Mouse (Mus musculus) heart, embryonic 16.5 days (tissue): ENCODE data around the gene Bend4. TPM values are rescaled to one million over a fixed set of nuclear protein-coding genes. Genes with fewer than 3 reads are reported as not detected.

Experiments used
- ATAC-seq: fragments of 200-750 bp; cut with Nextera tagmentation; replicated peaks from 2 replicates; pipeline ENCODE4 v1.8.0; 2017; ENCODE audit warnings: moderate number of reproducible peaks; ENCODE audit not compliant: insufficient read depth, low FRiP score; ENCODE audit errors: extremely low read depth
- H3K27ac ChIP-seq: fragments of 300-500 bp; sonication (generic); 2 replicates; pipeline ENCODE4 v1.5.1; 2014; ENCODE audit warnings: mild to moderate bottlenecking, low read length, control low read depth, moderate library complexity
- H3K27me3 ChIP-seq: fragments of 300-500 bp; sonication (generic); 2 replicates; pipeline ENCODE4 v1.6.1; 2014; ENCODE audit warnings: low read length, mixed read lengths; ENCODE audit not compliant: control insufficient read depth, insufficient read depth
- H3K36me3 ChIP-seq: fragments of 300-500 bp; sonication (generic); 2 replicates; pipeline ENCODE4 v1.6.1; 2014; ENCODE audit not compliant: control insufficient read depth, insufficient read depth
- H3K4me1 ChIP-seq: fragments of 300-500 bp; sonication (generic); 2 replicates; pipeline ENCODE4 v1.6.1; 2014; ENCODE audit warnings: low read length, mixed read lengths; ENCODE audit not compliant: control insufficient read depth, insufficient read depth
- H3K4me2 ChIP-seq: fragments of 300-500 bp; sonication (generic); 2 replicates; pipeline ENCODE4 v1.6.1; 2014; ENCODE audit warnings: low read depth, mild to moderate bottlenecking, control low read depth, low read length
- H3K4me3 ChIP-seq: fragments of 300-500 bp; sonication (generic); 2 replicates; pipeline ENCODE4 v1.5.1; 2014; ENCODE audit warnings: mild to moderate bottlenecking, control low read depth, low read length
- H3K9ac ChIP-seq: fragments of 300-500 bp; sonication (generic); 2 replicates; pipeline ENCODE4 v1.6.1; 2014; ENCODE audit warnings: low read length, control low read depth
- H3K9me3 ChIP-seq: fragments of 300-500 bp; sonication (generic); replicated peaks from 2 replicates; pipeline ENCODE4 v1.6.1; 2016; ENCODE audit warnings: low read length; ENCODE audit not compliant: control insufficient read depth
- WGBS: fragments of 180-500 bp; shearing (Covaris S2); extraction: QIAGEN DNeasy Blood & Tissue Kit; methylation state at CpG from one replicate; pipeline ENCODE4 v1.1.7; 2014; 5-methylcytosine and 5-hydroxymethylcytosine counted together
- polyA plus RNA-seq: library from polyadenylated mRNA; unstranded; fragments of >200 nt; fragmentation: Nextera tagmentation; extraction: Ambion mirVana; gene quantifications from 2 replicates; pipeline ENCODE4 v1.2.1, GENCODE M21; 2015

Gene Bend4
- polyA plus RNA-seq, result 12.3 and 12.7 TPM in 2 replicates

DNA sequence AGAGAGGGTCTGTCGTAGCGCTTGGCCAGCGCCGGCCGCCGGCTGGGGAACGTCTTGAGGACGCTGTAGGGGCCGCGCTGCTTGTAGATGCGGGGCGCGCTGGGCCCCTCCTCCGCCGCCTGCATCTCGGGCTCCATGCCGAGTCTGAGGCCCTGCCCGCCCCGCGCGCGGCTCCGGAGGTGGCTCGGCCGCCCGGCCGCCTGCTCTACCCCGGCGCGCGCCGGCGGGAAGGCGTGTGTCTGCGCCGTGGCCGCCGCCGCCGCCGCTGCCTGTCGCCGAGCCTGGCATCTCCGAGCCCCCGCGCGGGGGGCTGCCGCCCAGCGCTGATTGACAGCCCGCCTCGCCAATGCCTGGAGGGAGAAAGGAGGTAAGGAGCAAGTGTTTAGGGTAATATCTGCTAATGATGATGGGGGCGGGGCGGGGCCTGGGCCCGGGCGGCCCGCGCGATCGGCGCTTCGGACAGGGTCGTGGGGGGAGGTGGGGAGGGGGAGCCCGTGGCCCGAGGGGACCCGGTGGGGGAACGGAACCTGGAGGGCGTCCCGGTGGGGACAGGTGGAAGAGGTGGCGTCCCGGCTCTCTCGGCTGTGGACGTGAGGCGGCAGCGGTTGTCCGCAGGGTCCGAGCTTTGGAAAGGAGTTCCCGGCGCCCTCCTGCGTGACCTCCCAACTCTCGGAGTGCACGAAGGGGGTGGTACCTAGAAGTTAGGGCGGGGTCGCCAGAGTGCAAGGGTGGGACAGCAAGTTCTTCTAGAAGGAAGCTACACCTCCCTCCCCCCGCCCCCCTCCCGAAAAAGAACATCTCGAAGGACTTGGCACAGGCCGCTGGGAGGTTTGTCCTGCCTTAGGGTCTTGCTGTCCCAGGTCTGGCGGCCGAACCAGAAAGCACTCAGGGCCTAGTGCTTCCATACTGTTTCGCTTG lies at the start of gene Bend4:
Bend4 (minus strand) TSS at position 868 of the 918 bp plus-strand sequence.
- Histone ChIP-seq H3K4me2 (peak within 1 kb of the TSS; percentile 80), H3K9me3 (no peaks in the 10 kb centered on the region), H3K27ac (peak within 1 kb of the TSS; percentile 84), H3K27me3 (peaks cover 2% of the 10 kb centered on the region; the same call in 1 of the 2 replicates), H3K4me3 (peak within 1 kb of the TSS; percentile 79), H3K36me3 (no peaks in the 10 kb centered on the region), H3K9ac (peak within 1 kb of the TSS; percentile 86), H3K4me1 (peaks cover 15% of the 10 kb centered on the region)
- peak; percentile 83 for ATAC-seq
- 2% methylated on average over 81 of the region's 90 CpGs for WGBS

DNA sequence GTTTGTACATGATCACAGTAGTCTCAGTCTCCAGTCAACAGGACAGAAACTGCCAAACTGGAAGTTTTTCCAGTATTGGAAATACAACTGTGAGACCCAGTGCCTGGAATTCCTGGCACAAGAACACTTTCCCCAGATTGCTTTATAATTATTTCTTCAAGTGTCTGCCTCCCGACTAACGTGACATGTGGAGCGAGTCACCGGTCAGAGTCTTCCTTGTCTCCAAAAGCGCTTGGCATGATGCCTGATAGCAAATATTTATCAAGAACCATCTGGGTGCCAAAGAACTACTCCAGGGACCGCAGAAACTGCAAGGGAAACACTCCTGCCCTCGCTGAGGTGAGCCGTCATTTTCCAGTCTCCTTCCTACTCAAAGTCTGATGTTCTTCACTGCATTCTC lies 45.6 kb upstream of the Bend4 start:
- Histone ChIP-seq H3K9ac (no peak overlapping the region), H3K36me3 (no peaks in the 10 kb centered on the region), H3K27me3 (no peaks in the 10 kb centered on the region), H3K4me3 (no peak overlapping the region), H3K4me2 (no peak overlapping the region), H3K27ac (no peak overlapping the region), H3K4me1 (0 out of 2 replicates have a peak, but pooled peaks cover 2% of the 10 kb centered on the region), H3K9me3 (no peaks in the 10 kb centered on the region)
- 42% methylated on average over 8 of the region's 8 CpGs for WGBS
- no peak for ATAC-seq

DNA sequence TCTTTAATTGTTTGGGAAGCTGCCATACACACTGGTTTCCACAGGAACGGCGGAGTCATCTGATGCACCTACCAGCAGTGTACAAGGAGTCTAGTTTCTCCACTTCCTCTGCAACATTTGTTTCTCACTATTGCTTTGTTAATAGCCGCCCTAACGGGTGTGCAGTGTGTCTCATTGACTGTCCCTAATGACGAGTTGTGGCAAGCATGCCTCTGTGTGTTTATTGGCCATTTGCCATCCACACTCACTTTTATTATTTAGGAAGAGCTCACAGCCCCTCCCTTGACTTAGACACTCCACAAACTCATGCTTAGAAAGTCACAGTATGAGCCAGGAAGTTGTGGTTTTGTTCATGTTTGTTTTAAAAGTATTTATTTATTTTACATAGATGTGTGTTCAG lies 45.0 kb upstream of the Bend4 start:
- Histone ChIP-seq H3K4me1 (0 out of 2 replicates have a peak, but pooled peaks cover 2% of the 10 kb centered on the region), H3K9ac (no peak overlapping the region), H3K36me3 (no peaks in the 10 kb centered on the region), H3K27me3 (no peaks in the 10 kb centered on the region), H3K9me3 (no peaks in the 10 kb centered on the region), H3K27ac (no peak overlapping the region), H3K4me3 (no peak overlapping the region), H3K4me2 (no peak overlapping the region)
- no peak for ATAC-seq
- 51% methylated on average over 5 of the region's 5 CpGs for WGBS

- H3K27me3 ChIP-seq, result no peaks in the 10 kb centered on the region
- H3K9ac ChIP-seq, result no peak overlapping the region
- H3K4me1 ChIP-seq, result no peaks in the 10 kb centered on the region
- WGBS, result 77% methylated on average over 15 of the region's 15 CpGs
- no peaks in the 10 kb centered on the region for H3K9me3 ChIP-seq
- H3K4me2 ChIP-seq, result no peak overlapping the region
- ATAC-seq, result no peak
- no peaks in the 10 kb centered on the region for H3K36me3 ChIP-seq
- no peak overlapping the region for H3K27ac ChIP-seq
- no peak overlapping the region for H3K4me3 ChIP-seq
Observed at GRCm38 (mm10) chr5:67466866-67467530, 38.9 kb upstream of the Bend4 start.

DNA sequence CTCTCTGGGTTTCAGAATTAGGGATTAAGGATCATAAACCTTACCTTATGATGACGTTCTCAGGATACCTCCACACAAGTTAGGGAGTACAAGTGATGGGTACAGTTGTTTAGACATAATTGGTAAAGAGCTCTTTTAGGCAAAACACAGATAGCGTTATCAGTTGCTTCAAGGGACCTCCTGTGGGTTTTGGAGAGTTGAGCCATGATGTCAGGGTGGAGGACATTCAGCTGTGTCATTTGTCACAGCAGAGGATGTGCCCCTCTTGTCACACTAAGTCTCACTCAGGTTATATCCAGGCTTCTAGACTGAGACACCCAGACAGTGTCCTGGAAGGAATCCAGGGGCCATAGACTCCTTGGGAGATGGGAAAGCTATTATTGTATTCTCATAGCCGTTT lies 36.8 kb upstream of the Bend4 start:
- no peaks in the 10 kb centered on the region for H3K9me3 ChIP-seq
- WGBS, result 54% methylated on average over 3 of the region's 3 CpGs
- no peaks in the 10 kb centered on the region for H3K4me1 ChIP-seq
- no peak overlapping the region for H3K27ac ChIP-seq
- no peak overlapping the region for H3K9ac ChIP-seq
- H3K4me2 ChIP-seq, result no peak overlapping the region
- no peak for ATAC-seq
- no peak overlapping the region for H3K4me3 ChIP-seq
- H3K27me3 ChIP-seq, result no peaks in the 10 kb centered on the region
- H3K36me3 ChIP-seq, result no peaks in the 10 kb centered on the region

GRCm38 (mm10) chr5:67463636-67464035 lies 35.5 kb upstream of the Bend4 start:
- H3K36me3 ChIP-seq, result no peaks in the 10 kb centered on the region
- 88% methylated on average over 9 of the region's 9 CpGs for WGBS
- ATAC-seq, result no peak
- H3K4me2 ChIP-seq, result no peak overlapping the region
- no peak overlapping the region for H3K27ac ChIP-seq
- H3K4me1 ChIP-seq, result no peaks in the 10 kb centered on the region
- no peak overlapping the region for H3K9ac ChIP-seq
- no peaks in the 10 kb centered on the region for H3K27me3 ChIP-seq
- no peak overlapping the region for H3K4me3 ChIP-seq
- H3K9me3 ChIP-seq, result no peaks in the 10 kb centered on the region

GRCm38 (mm10) chr5:67462331-67462730 lies 34.2 kb upstream of the Bend4 start:
- Histone ChIP-seq H3K4me1 (no peaks in the 10 kb centered on the region), H3K9ac (no peak overlapping the region), H3K4me2 (no peak overlapping the region), H3K4me3 (no peak overlapping the region), H3K27ac (no peak overlapping the region), H3K36me3 (no peaks in the 10 kb centered on the region), H3K9me3 (no peaks in the 10 kb centered on the region), H3K27me3 (no peaks in the 10 kb centered on the region)
- 79% methylated on average over 4 of the region's 4 CpGs for WGBS
- ATAC-seq, result no peak

DNA sequence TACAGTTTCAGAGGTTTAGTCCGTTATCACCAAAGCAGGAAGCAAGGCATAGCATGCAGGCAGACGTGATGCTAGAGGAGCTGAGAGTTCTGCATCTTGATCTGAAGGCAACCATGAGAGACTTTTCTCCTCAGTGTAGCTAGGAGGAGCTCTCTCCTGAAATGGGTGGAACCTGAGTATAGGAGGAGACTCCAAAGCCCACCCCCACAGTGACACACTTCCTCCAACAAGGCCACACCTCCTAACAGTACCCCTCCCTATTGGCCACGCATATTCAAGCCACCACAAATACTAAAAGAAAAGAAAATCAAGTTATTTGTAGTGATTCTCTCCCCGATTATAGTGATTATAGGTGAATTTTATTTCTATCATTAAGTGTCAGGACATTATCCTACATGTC lies 28.7 kb upstream of the Bend4 start:
- Histone ChIP-seq H3K9me3 (no peaks in the 10 kb centered on the region), H3K27ac (no peak overlapping the region), H3K27me3 (no peaks in the 10 kb centered on the region), H3K4me3 (no peak overlapping the region), H3K9ac (no peak overlapping the region), H3K4me1 (no peaks in the 10 kb centered on the region), H3K36me3 (no peaks in the 10 kb centered on the region), H3K4me2 (no peak overlapping the region)
- whole genome bisulfite sequencing, result 75% methylated on average over 4 of the region's 4 CpGs
- no peak for ATAC-seq

DNA sequence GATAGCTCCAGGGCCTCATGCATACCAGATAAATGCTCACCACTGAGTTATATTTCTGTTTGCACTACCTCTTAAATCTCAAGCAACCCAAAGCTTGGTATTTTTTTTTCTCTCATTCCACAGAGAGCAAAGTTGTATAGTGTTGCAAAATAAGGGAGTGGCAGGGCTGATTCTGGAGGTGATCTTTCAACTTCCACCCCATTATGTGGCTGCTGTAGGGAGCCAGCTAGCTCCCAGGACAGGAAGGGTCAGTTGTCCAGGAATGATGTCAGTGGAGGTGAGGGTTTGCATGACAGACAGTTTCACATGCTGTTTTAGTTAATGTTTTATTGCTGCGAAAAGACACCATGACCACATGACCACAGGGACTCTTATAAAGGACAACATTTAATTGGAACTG lies 26.2 kb upstream of the Bend4 start:
- Histone ChIP-seq H3K4me1 (no peaks in the 10 kb centered on the region), H3K4me2 (no peak overlapping the region), H3K27me3 (no peaks in the 10 kb centered on the region), H3K27ac (no peak overlapping the region), H3K9ac (no peak overlapping the region), H3K9me3 (no peaks in the 10 kb centered on the region), H3K36me3 (no peaks in the 10 kb centered on the region), H3K4me3 (no peak overlapping the region)
- ATAC-seq, result no peak
- WGBS, result 83% methylated on average over 1 of the region's 1 CpGs
